Mouse (Mus musculus) kidney, postnatal 10 days (tissue): ENCODE measurements around the gene H2-Ab1.
A peak's percentile ranks its signal among the peaks of the same experiment; 100 is the strongest.

Source experiments
- DNase-seq: peaks from one replicate; pipeline ENCODE4 v3.0.0; 2021; ENCODE audit warnings: mixed read lengths

The H2-Ab1 gene

DNA sequence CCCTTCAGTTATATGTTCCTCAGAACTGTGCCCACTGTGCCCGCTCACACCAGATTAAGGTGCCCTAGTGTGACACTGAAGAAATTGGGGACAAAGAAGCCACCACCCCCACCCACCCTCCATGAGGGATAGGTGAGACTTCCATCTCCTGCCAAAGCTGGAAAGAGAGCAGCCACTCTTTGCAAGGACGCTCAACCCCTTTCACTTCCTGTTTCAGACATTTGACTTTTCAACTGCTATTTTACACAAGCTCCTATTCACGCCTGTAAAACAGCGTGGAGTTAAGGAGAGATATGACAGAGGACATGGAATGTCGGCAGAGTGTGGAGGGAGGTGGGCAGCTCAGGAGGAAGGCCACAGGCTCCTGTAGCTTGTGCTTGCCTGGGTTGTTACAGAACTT is 29.0 kb downstream of the H2-Ab1 start:
- DNase-seq: no peak

- no peak for DNase-seq
These were observed 29.5 kb downstream of the H2-Ab1 start for GRCm38 (mm10) chr17:34286999-34287398.

- DNase-seq: peak; percentile 84
These were observed 30.2 kb downstream of the H2-Ab1 start, which contains the start of gene H2-Aa for GRCm38 (mm10) chr17:34287648-34288047. TSS of gene H2-Aa (minus strand) at chr17:34287823.

- no peak for DNase-seq
These were observed 30.6 kb downstream of the H2-Ab1 start for GRCm38 (mm10) chr17:34288131-34288530.

GRCm38 (mm10) chr17:34291609-34292008 is 34.1 kb downstream of the H2-Ab1 start:
- peak; percentile 89 for DNase-seq

DNA sequence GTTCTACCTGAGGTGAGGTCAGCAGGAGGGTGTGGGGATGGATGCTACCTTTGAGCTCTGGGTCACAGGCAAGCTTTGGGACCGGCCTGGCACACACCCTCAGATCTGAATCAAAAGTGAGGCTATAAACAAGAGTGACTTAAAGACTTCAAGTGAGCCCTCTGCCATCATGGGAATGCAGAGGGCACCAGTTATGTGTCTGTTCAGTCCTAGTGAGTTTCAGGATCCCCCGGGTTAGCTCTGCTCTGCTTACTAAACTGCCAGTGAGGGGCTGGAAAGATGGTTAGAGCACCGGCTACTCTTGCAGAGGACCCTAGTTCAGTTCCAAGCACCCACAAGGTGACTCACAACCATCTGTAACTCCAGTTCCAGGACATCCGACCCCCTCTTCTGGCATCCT is 35.1 kb downstream of the H2-Ab1 start:
- no peak for DNase-seq

DNA sequence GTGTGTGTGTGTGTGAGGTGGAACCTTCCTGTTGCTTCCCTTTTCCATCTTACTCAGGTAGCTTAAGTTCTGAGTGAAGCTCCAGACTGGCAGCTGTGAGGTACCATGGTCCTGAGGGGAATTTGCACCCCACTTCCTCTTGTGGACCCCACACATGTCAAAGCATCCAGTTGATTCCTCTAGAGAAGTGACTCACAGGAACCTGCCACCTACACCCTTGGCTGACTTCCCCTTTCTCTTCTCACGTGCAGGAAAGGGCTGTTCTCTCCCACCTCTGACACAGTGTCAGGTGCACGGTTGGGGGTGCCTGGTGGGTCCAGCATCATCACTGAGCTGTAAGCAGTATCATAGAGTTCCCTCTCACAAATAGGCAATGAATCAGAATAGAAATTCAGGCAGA is 36.0 kb downstream of the H2-Ab1 start:
- no peak for DNase-seq

DNA sequence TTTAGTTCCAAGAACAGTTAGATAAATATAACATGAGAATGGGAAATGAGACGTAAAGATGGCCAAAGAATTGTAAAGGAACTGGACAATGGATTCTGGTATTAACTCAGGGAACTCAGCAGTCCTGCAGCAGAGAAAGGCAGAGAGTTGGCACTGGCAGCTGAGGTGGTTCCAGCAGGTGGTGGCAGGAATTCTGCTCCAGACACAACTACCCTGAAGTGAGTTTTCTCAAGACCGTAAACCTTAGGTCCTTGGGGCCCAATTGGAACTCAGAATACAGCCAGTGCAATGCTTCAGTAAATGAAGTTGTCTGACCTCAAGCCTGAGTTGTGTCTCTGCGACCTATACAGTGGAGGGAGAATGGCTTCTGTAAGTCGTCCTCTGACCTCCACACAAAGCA is 36.8 kb downstream of the H2-Ab1 start:
- no peak for DNase-seq

DNA sequence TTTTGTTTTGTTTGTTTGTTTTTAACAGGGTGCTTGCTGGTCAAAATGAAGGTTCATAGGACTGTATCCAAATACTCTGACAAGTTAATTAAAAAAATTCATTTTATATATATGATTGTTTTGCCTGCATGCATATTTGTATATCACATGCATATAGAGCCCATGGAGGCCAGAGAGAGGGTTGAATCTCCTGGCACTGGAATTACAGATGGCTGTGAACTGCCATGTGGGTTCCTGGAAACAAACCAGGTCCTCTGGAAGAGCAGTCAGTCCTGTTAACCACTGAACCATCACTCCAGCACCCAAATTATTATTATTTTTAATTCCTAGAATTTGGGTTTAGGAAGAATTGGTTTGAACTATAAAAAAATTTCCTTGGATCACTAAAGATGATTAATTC is 37.8 kb downstream of the H2-Ab1 start:
- DNase-seq: no peak

DNA sequence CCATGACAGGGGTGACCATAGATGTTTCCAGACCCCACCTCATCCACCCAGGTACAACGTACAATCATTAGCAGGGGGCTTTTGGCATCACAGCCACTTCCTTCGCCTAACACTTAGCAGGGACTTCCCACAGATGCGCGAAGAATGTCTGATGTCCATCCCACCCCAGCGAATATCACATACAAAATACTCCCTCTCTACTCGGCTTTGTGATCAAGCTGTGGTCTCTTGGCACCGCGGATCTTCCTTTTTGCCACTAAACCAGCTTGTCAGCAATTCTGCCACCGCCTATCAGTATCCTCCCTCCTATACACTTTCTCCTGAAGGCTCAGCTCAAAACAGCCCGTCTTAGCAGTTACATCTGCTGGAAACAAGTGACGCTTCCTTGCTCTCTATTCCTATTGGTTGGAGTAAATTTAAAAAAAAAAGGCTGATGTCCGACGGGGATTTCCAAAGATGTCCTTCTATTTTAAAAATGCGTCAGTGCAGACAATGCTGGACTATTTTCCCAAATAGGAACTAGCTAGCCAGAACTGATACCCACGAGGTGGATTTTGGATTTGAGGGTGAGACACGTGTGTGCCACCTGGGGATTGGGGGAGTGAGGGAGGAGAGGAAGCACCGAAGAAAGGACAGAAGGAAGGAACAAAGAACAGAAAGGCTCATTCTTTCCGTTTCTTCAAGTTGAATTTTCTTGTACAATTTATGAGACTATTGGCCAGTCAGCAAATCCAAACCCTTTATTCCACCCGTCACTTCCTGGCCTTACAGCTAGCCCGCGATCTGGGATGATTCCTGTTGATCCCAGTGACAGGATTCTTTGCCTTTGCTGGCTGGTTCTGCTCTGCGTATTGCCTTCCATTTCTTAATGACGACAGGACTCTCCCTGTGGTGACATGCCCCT is 38.7 kb downstream of the H2-Ab1 start:
- peak; percentile 37 for DNase-seq

GRCm38 (mm10) chr17:34299356-34299755 is 41.9 kb downstream of the H2-Ab1 start:
- DNase-seq: no peak

DNA sequence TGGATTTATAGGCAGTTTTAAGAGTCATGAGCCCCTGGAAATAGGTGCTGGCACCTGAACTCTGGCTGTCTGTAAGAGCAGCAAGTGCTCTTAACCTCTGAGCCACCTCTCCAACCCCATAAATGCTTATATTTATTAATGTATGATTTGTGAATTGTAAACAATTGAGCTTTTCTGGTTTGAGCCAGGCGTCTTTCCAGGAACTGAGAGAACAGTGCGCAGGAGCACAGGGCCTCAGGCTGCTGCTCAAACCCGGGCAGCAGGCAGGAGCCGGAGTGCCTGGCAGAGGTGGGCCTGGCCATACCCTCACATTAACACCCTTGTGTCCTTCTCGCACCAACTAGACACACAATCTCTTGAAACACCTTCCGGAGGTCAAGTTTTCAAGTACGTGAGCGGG is 42.6 kb downstream of the H2-Ab1 start:
- no peak for DNase-seq

- DNase-seq: no peak
These were observed 43.4 kb downstream of the H2-Ab1 start for GRCm38 (mm10) chr17:34300691-34301566.

- DNase-seq: no peak
These were observed 44.2 kb downstream of the H2-Ab1 start for GRCm38 (mm10) chr17:34301670-34302190.

GRCm38 (mm10) chr17:34303789-34304188 is 46.3 kb downstream of the H2-Ab1 start:
- no peak for DNase-seq

DNA sequence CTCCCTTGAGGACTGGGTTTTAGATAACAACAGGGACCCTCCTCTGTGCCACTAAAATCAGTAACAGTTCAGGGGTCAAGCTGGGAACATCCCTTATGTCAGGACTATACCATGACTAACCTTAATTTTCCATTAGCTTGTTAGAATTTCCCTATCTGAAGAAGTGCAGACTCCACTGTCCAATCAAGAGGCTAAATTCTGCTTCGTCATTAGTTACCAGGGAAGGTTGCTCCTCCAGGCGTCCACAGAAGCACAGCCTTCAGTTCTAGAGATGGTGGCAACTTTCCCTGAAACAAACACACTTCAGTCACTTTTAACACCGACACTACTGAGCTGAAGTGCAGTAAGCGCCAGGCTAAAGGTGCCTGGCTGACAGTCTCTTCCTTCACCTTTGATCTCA is 47.3 kb downstream of the H2-Ab1 start:
- peak; percentile 74 for DNase-seq

DNA sequence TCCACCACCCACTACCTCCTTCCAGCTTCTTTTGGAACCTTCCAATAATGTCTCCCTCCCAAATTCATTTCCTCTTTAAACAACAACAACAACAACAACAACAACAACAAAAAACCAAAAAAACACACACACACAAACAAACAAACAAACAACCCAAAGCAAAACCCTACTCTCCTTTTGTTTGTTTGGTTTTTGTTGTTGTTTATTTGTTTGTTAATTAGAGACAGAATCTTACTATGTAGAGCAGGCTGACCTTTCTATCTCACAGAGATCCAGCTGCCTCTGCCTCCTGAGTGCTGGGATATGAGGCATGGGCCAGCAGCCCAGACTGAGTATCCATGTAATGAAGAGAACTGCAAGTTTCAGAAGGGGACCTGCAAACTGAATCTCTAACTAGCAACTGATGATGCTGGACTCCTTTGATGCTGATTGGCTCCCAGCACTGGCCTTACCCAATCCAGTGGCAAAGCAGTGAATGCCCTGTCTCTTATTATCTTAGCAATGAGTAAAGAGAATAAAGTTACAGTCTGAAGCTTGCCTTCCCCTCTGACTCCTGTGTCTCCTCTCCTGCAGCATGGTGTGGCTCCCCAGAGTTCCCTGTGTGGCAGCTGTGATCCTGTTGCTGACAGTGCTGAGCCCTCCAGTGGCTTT is 48.0 kb downstream of the H2-Ab1 start, which contains the start of gene H2-Eb1:
Gene H2-Eb1 (plus strand): TSS at position 488 of the 651 bp plus-strand sequence.
- DNase-seq: peak; percentile 89

- DNase-seq: no peak
These were observed 48.9 kb downstream of the H2-Ab1 start for GRCm38 (mm10) chr17:34306407-34306806.

GRCm38 (mm10) chr17:34307216-34307615 is 49.7 kb downstream of the H2-Ab1 start:
- DNase-seq: no peak

DNA sequence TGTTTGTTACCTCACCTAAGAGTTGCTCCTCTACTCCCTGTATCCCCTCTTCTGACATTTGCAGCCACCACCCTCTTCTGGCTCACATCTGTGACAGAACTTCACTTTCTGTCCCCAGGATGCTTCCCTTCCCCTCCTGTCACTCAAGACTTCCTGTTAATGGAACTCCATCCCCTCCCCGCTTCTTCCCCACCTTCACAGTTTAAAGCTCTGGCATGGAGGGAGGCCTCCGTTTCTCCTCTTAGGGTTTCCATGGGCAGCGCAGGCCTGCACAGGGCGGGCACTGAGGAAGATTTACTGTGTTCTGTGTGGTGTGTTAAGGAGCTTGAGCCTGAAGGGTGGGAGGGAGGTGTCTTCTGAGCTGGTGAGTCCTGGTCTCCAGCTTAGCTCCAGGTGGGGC is 50.7 kb downstream of the H2-Ab1 start:
- DNase-seq: no peak

GRCm38 (mm10) chr17:34309225-34309624 is 51.7 kb downstream of the H2-Ab1 start:
- peak; percentile 22 for DNase-seq

GRCm38 (mm10) chr17:34309683-34310385 is 52.3 kb downstream of the H2-Ab1 start:
- DNase-seq: peak; percentile 85
